Mouse (Mus musculus) olfactory bulb, adult 2 months (tissue): ENCODE data around the gene Asxl1.

Experiments used
- CTCF ChIP-seq: fragments of 200-500 bp; IDR thresholded peaks from 2 replicates; pipeline ENCODE4 v1.5.1; 2012; ENCODE audit warnings: low read depth, mild to moderate bottlenecking, low read length, moderate library complexity; ENCODE audit not compliant: insufficient read depth
- POLR2A ChIP-seq: fragments of 200-500 bp; IDR thresholded peaks from 2 replicates; pipeline ENCODE4 v1.6.1; 2012; ENCODE audit warnings: mild to moderate bottlenecking, low read depth, low read length, moderate library complexity; ENCODE audit not compliant: insufficient read depth

GRCm38 (mm10) chr2:153436641-153437305 is 91.1 kb downstream of the Asxl1 start:
- TF ChIP-seq POLR2A = no peak
- TF ChIP-seq CTCF = no peak
